Mouse (Mus musculus): ENCODE data around the gene Actr2. TPM values are rescaled to one million over a fixed set of nuclear protein-coding genes. Genes with fewer than 3 reads are reported as not detected.

Actr2 gene
- polyA plus RNA-seq, 2 experiments: 30.3 to 31.0 TPM

DNA sequence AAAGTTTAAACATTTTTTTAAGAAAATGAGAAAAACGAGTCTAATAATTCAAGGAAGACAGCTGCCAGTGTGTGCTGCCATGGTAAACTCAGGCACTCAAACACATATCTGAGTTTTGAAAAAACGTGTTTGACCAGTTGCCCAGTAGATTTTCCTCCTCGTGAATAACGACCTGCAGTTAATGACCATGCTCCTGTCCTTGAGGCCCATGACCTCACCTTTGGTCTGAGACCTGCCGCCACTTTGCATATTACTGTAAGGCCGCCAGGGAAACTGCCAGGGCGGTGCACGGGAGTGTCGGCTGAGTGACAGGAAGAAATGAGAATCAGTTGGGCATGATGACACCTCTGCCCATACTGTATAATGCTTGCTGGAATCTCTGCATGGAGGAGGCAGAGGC is 85.0 kb downstream of the Actr2 start:
- no peak overlapping the region for H3K27ac ChIP-seq
- no peak for TF ChIP-seq EP300 (IDR thresholded peaks at IDR 0.05; ENCODE audit: low read depth)
- no peak for TF ChIP-seq CTCF (IDR thresholded peaks at IDR 0.05; ENCODE audit: low read depth)
- 70% methylated on average over 9 of the region's 9 CpGs for WGBS (ENCODE audit: insufficient replicate concordance)
- H3K4me2 ChIP-seq (ENCODE audit: low read depth): no peak overlapping the region
- no peak overlapping the region for H3K9ac ChIP-seq (replicated peaks)
- H3K4me1 ChIP-seq (replicated peaks; ENCODE audit: control insufficient read depth in 2 of 2, insufficient read depth in 2 of 2, low read length in 1 of 2): peaks cover 6 to 18% of the 10 kb centered on the region in 2 experiments
- H3K4me3 ChIP-seq (ENCODE audit: insufficient read depth in 1 of 2, low read depth in 2 of 2, low read length in 2 of 2): no peak overlapping the region
- no peaks in the 10 kb centered on the region; the same call in 1 of the 2 replicates for H3K36me3 ChIP-seq (replicated peaks; ENCODE audit: control insufficient read depth, insufficient read depth, low read depth)
- no peak for ATAC-seq (ENCODE audit: insufficient read depth)
- H3K27me3 ChIP-seq (ENCODE audit: control insufficient read depth, insufficient read depth, low read length): no peaks in the 10 kb centered on the region
- no peak for DNase-seq (ENCODE audit: low read depth in 3 of 3, low spot score in 3 of 3)
- H3K9me3 ChIP-seq (ENCODE audit: control insufficient read depth, low read length): no peaks in the 10 kb centered on the region

DNA sequence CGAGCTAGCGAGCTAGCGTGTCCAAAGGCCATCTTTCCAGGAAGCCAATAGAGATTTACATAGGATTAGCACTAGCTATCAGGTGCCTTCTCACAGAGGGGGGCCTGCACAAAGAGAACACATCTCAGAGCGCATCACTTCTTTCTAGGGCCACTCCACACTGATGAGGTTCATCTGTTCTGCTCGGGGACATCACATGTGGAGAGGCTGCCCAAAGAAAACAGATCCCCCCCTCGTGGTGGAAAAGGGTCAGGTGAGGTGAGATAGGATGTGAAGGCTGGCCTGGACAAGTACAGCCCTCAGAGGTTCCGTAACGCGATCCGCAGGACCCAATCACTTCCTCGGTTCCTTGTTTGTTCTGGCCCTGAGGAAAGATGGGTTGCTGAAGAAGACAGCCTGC is 86.8 kb downstream of the Actr2 start:
- no peak overlapping the region for H3K9ac ChIP-seq (replicated peaks)
- TF ChIP-seq CTCF (IDR thresholded peaks at IDR 0.05; ENCODE audit: low read depth) (peak; percentile 35; the same call in 1 of the 2 replicates), EP300 (IDR thresholded peaks at IDR 0.05; ENCODE audit: low read depth) (no peak)
- 76% methylated on average over 11 of the region's 11 CpGs for WGBS (ENCODE audit: insufficient replicate concordance)
- H3K27ac ChIP-seq: no peak overlapping the region
- DNase-seq (ENCODE audit: low read depth in 3 of 3, low spot score in 3 of 3) (no peak), ATAC-seq (ENCODE audit: insufficient read depth) (no peak)
- H3K4me3 ChIP-seq (ENCODE audit: insufficient read depth in 1 of 2, low read depth in 2 of 2, low read length in 2 of 2): no peak overlapping the region
- H3K27me3 ChIP-seq (ENCODE audit: control insufficient read depth, insufficient read depth, low read length): no peaks in the 10 kb centered on the region
- peaks cover 5% of the 10 kb centered on the region for H3K9me3 ChIP-seq (ENCODE audit: control insufficient read depth, low read length)
- H3K36me3 ChIP-seq (replicated peaks; ENCODE audit: control insufficient read depth, insufficient read depth, low read depth): peaks cover 8% of the 10 kb centered on the region
- H3K4me2 ChIP-seq (ENCODE audit: low read depth): no peak overlapping the region
- peaks cover 6 to 27% of the 10 kb centered on the region in 2 experiments for H3K4me1 ChIP-seq (replicated peaks; ENCODE audit: control insufficient read depth in 2 of 2, insufficient read depth in 2 of 2, low read length in 1 of 2)

DNA sequence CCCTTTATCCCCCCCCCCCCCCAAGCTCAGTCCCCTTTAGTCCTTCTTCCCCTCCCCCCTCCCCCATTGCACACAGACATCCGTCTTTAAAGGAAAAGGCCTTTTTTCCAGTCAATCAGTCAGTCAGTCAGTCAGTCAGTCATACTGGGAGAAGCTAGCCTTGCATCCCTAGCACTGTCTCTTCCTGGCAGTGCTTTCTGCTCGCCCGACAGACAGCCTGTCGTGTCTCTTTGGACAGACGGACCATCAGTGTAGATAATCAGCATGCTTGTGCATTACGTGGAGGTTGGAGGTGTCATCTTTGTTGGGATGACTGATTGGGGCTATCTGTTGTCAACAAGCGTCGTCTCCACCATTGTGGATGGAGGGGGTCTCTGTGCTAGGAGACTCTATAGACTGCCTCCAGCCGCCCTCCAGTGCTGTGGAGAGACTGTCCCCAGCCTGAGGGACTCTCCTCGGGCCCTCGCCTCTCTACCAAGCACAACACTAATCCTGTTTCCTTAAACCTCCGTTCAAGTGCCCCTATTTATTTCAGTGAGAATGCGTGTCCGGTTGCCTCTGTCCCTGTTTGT is 89.7 kb downstream of the Actr2 start:
- peaks cover 29% of the 10 kb centered on the region for H3K36me3 ChIP-seq (replicated peaks; ENCODE audit: control insufficient read depth, insufficient read depth, low read depth)

DNA sequence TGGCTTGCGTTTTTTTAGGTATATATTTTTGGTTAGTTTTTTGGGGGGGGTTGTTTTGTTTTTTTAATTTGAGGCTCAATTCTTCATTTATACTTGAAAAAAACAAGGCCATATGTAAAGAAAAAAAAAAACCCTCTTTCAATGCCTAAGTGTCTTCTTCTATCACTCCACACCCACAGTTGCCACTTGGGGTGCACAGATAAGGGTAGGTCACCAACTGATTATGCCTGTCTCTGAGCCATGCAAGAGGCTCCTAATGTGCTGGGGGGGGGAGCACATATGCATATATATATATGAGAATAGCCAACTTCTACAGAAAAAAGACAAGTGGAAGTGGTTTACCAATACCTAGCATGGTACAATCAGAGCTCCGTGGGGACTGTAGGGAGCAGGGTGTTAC is 90.3 kb downstream of the Actr2 start:
- no peak for TF ChIP-seq CTCF (IDR thresholded peaks at IDR 0.05; ENCODE audit: low read depth)
- TF ChIP-seq EP300 (IDR thresholded peaks at IDR 0.05; ENCODE audit: low read depth): peak; percentile 85
- peak; percentile 97 for ATAC-seq (ENCODE audit: insufficient read depth)

More for the DNA sequence above, 89.7 kb downstream of the Actr2 start:
- DNase-seq (ENCODE audit: low read depth in 3 of 3, low spot score in 3 of 3) (peak in 1 of 3 experiments; percentile 15), ATAC-seq (ENCODE audit: insufficient read depth) (peak; percentile 81)
- H3K27ac ChIP-seq: peak overlapping the region; percentile 85
- H3K27me3 ChIP-seq (ENCODE audit: control insufficient read depth, insufficient read depth, low read length): no peaks in the 10 kb centered on the region
- no peak for TF ChIP-seq EP300 (IDR thresholded peaks at IDR 0.05; ENCODE audit: low read depth)
- H3K9me3 ChIP-seq (ENCODE audit: control insufficient read depth, low read length): peaks cover 16% of the 10 kb centered on the region
- H3K9ac ChIP-seq (replicated peaks): peak overlapping the region; percentile 40
- H3K4me2 ChIP-seq (ENCODE audit: low read depth): peak overlapping the region; percentile 69
- 0 out of 4 replicates have a peak overlapping the region, but pooled peaks of 1 of the 2 experiments have one; percentile 6 for H3K4me3 ChIP-seq (ENCODE audit: insufficient read depth in 1 of 2, low read depth in 2 of 2, low read length in 2 of 2)
- peaks cover 6 to 20% of the 10 kb centered on the region in 2 experiments for H3K4me1 ChIP-seq (replicated peaks; ENCODE audit: control insufficient read depth in 2 of 2, insufficient read depth in 2 of 2, low read length in 1 of 2)
- WGBS (ENCODE audit: insufficient replicate concordance): 32% methylated on average over 14 of the region's 14 CpGs

DNA sequence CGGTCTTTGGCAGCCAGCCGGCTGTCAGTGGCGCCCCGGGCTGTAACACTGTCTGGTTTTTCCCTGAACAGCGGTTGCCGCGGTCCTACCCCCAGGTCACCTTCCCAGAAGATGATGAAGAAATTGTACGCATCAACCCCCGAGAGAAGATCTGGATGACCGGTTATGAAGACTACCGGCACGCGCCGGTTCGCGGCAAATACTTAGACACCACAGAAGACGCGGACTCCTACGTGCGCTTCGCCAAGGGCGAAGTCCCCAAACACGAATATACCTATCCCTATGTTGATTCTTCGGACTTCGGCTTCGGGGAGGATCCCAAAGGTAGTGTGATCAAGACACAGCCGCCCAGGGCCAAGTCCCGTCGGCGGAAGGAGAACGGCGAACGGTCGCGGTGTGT is 92.0 kb downstream of the Actr2 start:
- Histone ChIP-seq H3K9me3 (ENCODE audit: control insufficient read depth, low read length) (peaks cover 16% of the 10 kb centered on the region), H3K4me2 (ENCODE audit: low read depth) (no peak overlapping the region), H3K4me1 (replicated peaks; ENCODE audit: control insufficient read depth in 2 of 2, insufficient read depth in 2 of 2, low read length in 1 of 2) (peaks cover 6 to 20% of the 10 kb centered on the region in 2 experiments), H3K27me3 (ENCODE audit: control insufficient read depth, insufficient read depth, low read length) (no peaks in the 10 kb centered on the region), H3K36me3 (replicated peaks; ENCODE audit: control insufficient read depth, insufficient read depth, low read depth) (peaks cover 31% of the 10 kb centered on the region), H3K4me3 (ENCODE audit: insufficient read depth in 1 of 2, low read depth in 2 of 2, low read length in 2 of 2) (no peak overlapping the region), H3K27ac (no peak overlapping the region), H3K9ac (replicated peaks) (no peak overlapping the region)
- ATAC-seq (ENCODE audit: insufficient read depth): no peak
- TF ChIP-seq CTCF (IDR thresholded peaks at IDR 0.05; ENCODE audit: low read depth): no peak
- no peak for TF ChIP-seq EP300 (IDR thresholded peaks at IDR 0.05; ENCODE audit: low read depth)
- DNase-seq (ENCODE audit: low read depth in 3 of 3, low spot score in 3 of 3): no peak
- WGBS (ENCODE audit: insufficient replicate concordance): 96% methylated on average over 35 of the region's 35 CpGs

More for the DNA sequence above, 90.3 kb downstream of the Actr2 start:
- peaks cover 6 to 20% of the 10 kb centered on the region in 2 experiments for H3K4me1 ChIP-seq (replicated peaks; ENCODE audit: control insufficient read depth in 2 of 2, insufficient read depth in 2 of 2, low read length in 1 of 2)
- H3K36me3 ChIP-seq (replicated peaks; ENCODE audit: control insufficient read depth, insufficient read depth, low read depth): peaks cover 31% of the 10 kb centered on the region
- DNase-seq (ENCODE audit: low read depth in 3 of 3, low spot score in 3 of 3): peak in 2 of 3 experiments; percentile 50 to 56
- no peaks in the 10 kb centered on the region for H3K27me3 ChIP-seq (ENCODE audit: control insufficient read depth, insufficient read depth, low read length)
- H3K9ac ChIP-seq (replicated peaks): peak overlapping the region; percentile 40; the same call in 1 of the 2 replicates
- H3K9me3 ChIP-seq (ENCODE audit: control insufficient read depth, low read length): peaks cover 16% of the 10 kb centered on the region
- 28% methylated on average over 2 of the region's 2 CpGs for WGBS (ENCODE audit: insufficient replicate concordance)
- 0 out of 4 replicates have a peak overlapping the region, but pooled peaks of 1 of the 2 experiments have one; percentile 6 for H3K4me3 ChIP-seq (ENCODE audit: insufficient read depth in 1 of 2, low read depth in 2 of 2, low read length in 2 of 2)
- H3K4me2 ChIP-seq (ENCODE audit: low read depth): peak overlapping the region; percentile 69
- peak overlapping the region; percentile 85 for H3K27ac ChIP-seq

Measured in liver, embryonic 14.5 days (tissue).